Mouse (Mus musculus) megakaryocyte, embryonic 14.5 days (primary cell): Measurements from ENCODE around the gene Tmed10.

Experiments
- FLI1 ChIP-seq: IDR thresholded peaks from 2 replicates; pipeline ENCODE4 v1.6.1; 2012; ENCODE audit warnings: low read length, inconsistent platforms, mixed read lengths
- GATA1 ChIP-seq: IDR thresholded peaks from 3 replicates; pipeline ENCODE4 v1.6.1; 2012; ENCODE audit warnings: mixed read lengths, low read length, inconsistent platforms, borderline replicate concordance

GRCm38 (mm10) chr12:85297345-85297997, 77.2 kb downstream of the Tmed10 start:
- no peak for TF ChIP-seq GATA1
- no peak for TF ChIP-seq FLI1
